Mouse (Mus musculus) kidney, embryonic 16.5 days (tissue): ENCODE data around the gene Itpr1. TPM values are rescaled to one million over a fixed set of nuclear protein-coding genes. Genes with fewer than 3 reads are reported as not detected.

Source experiments
- ATAC-seq: fragments of 200-750 bp; cut with Nextera tagmentation; 2 replicates; pipeline ENCODE4 v1.8.0; 2017; ENCODE audit warnings: moderate TSS enrichment; ENCODE audit not compliant: low FRiP score, low TSS enrichment
- H3K27ac ChIP-seq: fragments of 300-500 bp; sonication (generic); 2 replicates; pipeline ENCODE4 v1.5.1; 2014; ENCODE audit warnings: low read length
- H3K27me3 ChIP-seq: fragments of 300-500 bp; sonication (generic); 2 replicates; pipeline ENCODE4 v1.6.1; 2014; ENCODE audit warnings: low read length, control low read depth, mixed read lengths; ENCODE audit not compliant: insufficient read depth
- H3K36me3 ChIP-seq: fragments of 300-500 bp; sonication (generic); 2 replicates; pipeline ENCODE4 v1.6.1; 2014; ENCODE audit warnings: low read length, control low read depth, mixed read lengths; ENCODE audit not compliant: insufficient read depth
- H3K4me1 ChIP-seq: fragments of 300-500 bp; sonication (generic); 2 replicates; pipeline ENCODE4 v1.6.1; 2014; ENCODE audit warnings: low read length, control low read depth, mixed read lengths; ENCODE audit not compliant: insufficient read depth
- H3K4me2 ChIP-seq: fragments of 300-500 bp; sonication (generic); replicated peaks from 2 replicates; pipeline ENCODE4 v1.6.1; 2014; ENCODE audit warnings: low read depth, low read length
- H3K4me3 ChIP-seq: fragments of 300-500 bp; sonication (generic); 2 replicates; pipeline ENCODE4 v1.5.1; 2014; ENCODE audit warnings: mild to moderate bottlenecking, low read length
- H3K9ac ChIP-seq: fragments of 300-500 bp; sonication (generic); replicated peaks from 2 replicates; pipeline ENCODE4 v1.6.1; 2014; ENCODE audit warnings: low read length
- H3K9me3 ChIP-seq: fragments of 300-500 bp; sonication (generic); 2 replicates; pipeline ENCODE4 v1.6.1; 2016; ENCODE audit warnings: low read length, control low read depth
- WGBS: fragments of 180-500 bp; shearing (Covaris S2); extraction: QIAGEN DNeasy Blood & Tissue Kit; methylation state at CpG from one replicate; pipeline ENCODE4 v1.1.7; 2014; 5-methylcytosine and 5-hydroxymethylcytosine counted together
- polyA plus RNA-seq: library from polyadenylated mRNA; unstranded; fragments of >200 nt; fragmentation: Nextera tagmentation; extraction: Ambion mirVana; gene quantifications from 2 replicates; pipeline ENCODE4 v1.2.1, GENCODE M21; 2015

The Itpr1 gene
- polyA plus RNA-seq, 1 experiment from 2014 or later = 24.6 TPM

GRCm38 (mm10) chr6:108431193-108431592 is 218.3 kb downstream of the Itpr1 start:
- Histone ChIP-seq H3K27ac (no peak overlapping the region), H3K27me3 (no peaks in the 10 kb centered on the region), H3K4me1 (peaks cover 8% of the 10 kb centered on the region), H3K4me2 (no peak overlapping the region), H3K36me3 (0 out of 2 replicates have a peak, but pooled peaks cover 4% of the 10 kb centered on the region), H3K9ac (no peak overlapping the region), H3K9me3 (no peaks in the 10 kb centered on the region), H3K4me3 (no peak overlapping the region)
- no peak for ATAC-seq
- 82% methylated on average over 8 of the region's 8 CpGs for WGBS

GRCm38 (mm10) chr6:108432836-108433235 is 219.9 kb downstream of the Itpr1 start:
- ATAC-seq = no peak
- no peak overlapping the region for H3K9ac ChIP-seq
- H3K27ac ChIP-seq = no peak overlapping the region
- H3K36me3 ChIP-seq = 0 out of 2 replicates have a peak, but pooled peaks cover 4% of the 10 kb centered on the region
- no peaks in the 10 kb centered on the region for H3K27me3 ChIP-seq
- H3K4me1 ChIP-seq = peaks cover 7% of the 10 kb centered on the region; the same call in 1 of the 2 replicates
- H3K4me2 ChIP-seq = no peak overlapping the region
- no peaks in the 10 kb centered on the region for H3K9me3 ChIP-seq
- 85% methylated on average over 4 of the region's 4 CpGs for WGBS
- H3K4me3 ChIP-seq = no peak overlapping the region

DNA sequence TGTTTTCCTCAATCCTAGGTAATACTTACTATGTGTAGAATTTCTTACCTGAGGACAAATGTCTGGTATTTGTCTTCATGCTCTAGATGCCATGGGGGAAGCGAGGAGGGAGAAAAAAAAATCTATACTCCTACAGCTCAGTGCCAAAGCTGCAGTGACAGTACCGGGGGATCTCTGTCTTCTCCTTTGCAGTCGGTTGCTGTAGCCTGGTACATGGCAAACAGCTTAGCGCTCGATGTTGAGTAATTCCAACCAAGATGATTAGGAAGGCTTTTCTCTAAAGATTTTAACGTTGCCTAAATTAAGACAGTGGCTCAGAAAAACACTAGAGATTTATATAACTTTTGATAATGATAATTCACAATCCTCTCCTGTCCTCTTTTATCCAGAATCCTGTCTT is 221.9 kb downstream of the Itpr1 start:
- H3K9me3 ChIP-seq = no peaks in the 10 kb centered on the region
- no peak overlapping the region for H3K9ac ChIP-seq
- H3K4me3 ChIP-seq = no peak overlapping the region
- H3K4me2 ChIP-seq = no peak overlapping the region
- no peak overlapping the region for H3K27ac ChIP-seq
- H3K4me1 ChIP-seq = peaks cover 7% of the 10 kb centered on the region; the same call in 1 of the 2 replicates
- no peaks in the 10 kb centered on the region for H3K27me3 ChIP-seq
- 0 out of 2 replicates have a peak, but pooled peaks cover 4% of the 10 kb centered on the region for H3K36me3 ChIP-seq
- WGBS = 85% methylated on average over 6 of the region's 6 CpGs
- no peak for ATAC-seq

GRCm38 (mm10) chr6:108435467-108435866 is 222.6 kb downstream of the Itpr1 start:
- Histone ChIP-seq H3K4me3 (no peak overlapping the region), H3K27me3 (no peaks in the 10 kb centered on the region), H3K4me1 (peaks cover 7% of the 10 kb centered on the region; the same call in 1 of the 2 replicates), H3K9ac (no peak overlapping the region), H3K36me3 (peaks cover 6% of the 10 kb centered on the region), H3K27ac (no peak overlapping the region), H3K4me2 (no peak overlapping the region), H3K9me3 (no peaks in the 10 kb centered on the region)
- WGBS = 57% methylated on average over 6 of the region's 6 CpGs
- no peak for ATAC-seq

- ATAC-seq = peak; percentile 65
- Histone ChIP-seq H3K9ac (no peak overlapping the region), H3K27me3 (no peaks in the 10 kb centered on the region), H3K36me3 (peaks cover 14% of the 10 kb centered on the region), H3K27ac (0 out of 2 replicates have a peak overlapping the region, but pooled peaks have one; percentile 21), H3K4me2 (no peak overlapping the region), H3K4me3 (no peak overlapping the region), H3K9me3 (peaks cover 5% of the 10 kb centered on the region; the same call in 1 of the 2 replicates), H3K4me1 (peaks cover 7% of the 10 kb centered on the region; the same call in 1 of the 2 replicates)
- 32% methylated on average over 5 of the region's 5 CpGs for WGBS
These were observed 223.7 kb downstream of the Itpr1 start for GRCm38 (mm10) chr6:108436608-108437007.

DNA sequence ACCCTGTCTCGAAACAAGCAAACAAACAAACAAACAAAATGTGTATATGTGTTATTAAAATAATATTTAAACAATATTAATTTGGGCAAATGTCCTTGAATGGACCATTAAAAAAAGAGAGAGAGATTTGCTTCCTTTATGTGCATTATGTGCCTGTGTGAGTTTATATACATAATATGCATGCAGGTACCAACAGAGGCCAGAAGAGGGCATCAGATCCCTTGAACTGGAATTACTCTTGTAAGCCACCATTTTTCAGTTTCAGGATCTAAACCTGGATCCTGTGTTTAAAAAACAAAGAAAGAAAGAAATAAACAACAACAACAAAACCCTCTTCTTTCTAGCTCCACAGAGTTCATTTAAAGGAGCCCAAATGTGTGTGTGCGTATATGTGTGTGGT is 228.4 kb downstream of the Itpr1 start:
- H3K4me3 ChIP-seq = no peak overlapping the region
- H3K4me2 ChIP-seq = no peak overlapping the region
- H3K4me1 ChIP-seq = peaks cover 22% of the 10 kb centered on the region
- no peak for ATAC-seq
- peaks cover 5% of the 10 kb centered on the region; the same call in 1 of the 2 replicates for H3K9me3 ChIP-seq
- H3K27me3 ChIP-seq = no peaks in the 10 kb centered on the region
- H3K36me3 ChIP-seq = peaks cover 16% of the 10 kb centered on the region
- H3K27ac ChIP-seq = no peak overlapping the region
- no peak overlapping the region for H3K9ac ChIP-seq
- WGBS = 92% methylated on average over 2 of the region's 2 CpGs

- peak overlapping the region; percentile 63; the same call in 1 of the 2 replicates for H3K27ac ChIP-seq
- H3K36me3 ChIP-seq = peaks cover 17% of the 10 kb centered on the region
- 43% methylated on average over 3 of the region's 3 CpGs for WGBS
- no peak overlapping the region for H3K9ac ChIP-seq
- H3K4me3 ChIP-seq = no peak overlapping the region
- H3K4me2 ChIP-seq = no peak overlapping the region
- H3K27me3 ChIP-seq = no peaks in the 10 kb centered on the region
- peaks cover 5% of the 10 kb centered on the region; the same call in 1 of the 2 replicates for H3K9me3 ChIP-seq
- H3K4me1 ChIP-seq = peaks cover 24% of the 10 kb centered on the region
- ATAC-seq = peak; percentile 73
These were observed 229.4 kb downstream of the Itpr1 start for GRCm38 (mm10) chr6:108442291-108442690.

DNA sequence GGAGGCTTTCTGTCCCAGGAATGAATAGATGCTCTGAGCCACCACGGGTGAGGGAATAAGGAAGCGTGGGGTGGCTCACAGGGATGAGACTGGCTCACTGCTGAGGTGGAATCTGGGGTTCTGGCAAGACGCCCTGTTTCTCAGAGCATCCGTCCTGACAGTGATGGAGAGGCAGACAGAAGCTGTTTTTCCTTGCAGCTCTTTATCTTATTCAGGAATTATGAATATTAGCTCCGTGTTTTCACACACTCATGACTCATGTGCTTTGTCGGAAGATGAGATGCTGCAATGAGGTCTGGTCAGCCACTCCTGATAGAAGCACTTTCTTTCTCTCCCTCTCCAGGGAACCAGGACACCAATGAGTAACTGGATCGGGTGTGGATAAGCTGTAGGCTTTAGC is 231.5 kb downstream of the Itpr1 start:
- H3K4me1 ChIP-seq = peaks cover 42% of the 10 kb centered on the region
- no peak overlapping the region for H3K4me2 ChIP-seq
- H3K27ac ChIP-seq = peak overlapping the region; percentile 70
- H3K27me3 ChIP-seq = no peaks in the 10 kb centered on the region
- H3K9me3 ChIP-seq = peaks cover 5% of the 10 kb centered on the region; the same call in 1 of the 2 replicates
- peaks cover 17% of the 10 kb centered on the region for H3K36me3 ChIP-seq
- ATAC-seq = no peak
- WGBS = 78% methylated on average over 7 of the region's 7 CpGs
- H3K4me3 ChIP-seq = no peak overlapping the region
- no peak overlapping the region for H3K9ac ChIP-seq

DNA sequence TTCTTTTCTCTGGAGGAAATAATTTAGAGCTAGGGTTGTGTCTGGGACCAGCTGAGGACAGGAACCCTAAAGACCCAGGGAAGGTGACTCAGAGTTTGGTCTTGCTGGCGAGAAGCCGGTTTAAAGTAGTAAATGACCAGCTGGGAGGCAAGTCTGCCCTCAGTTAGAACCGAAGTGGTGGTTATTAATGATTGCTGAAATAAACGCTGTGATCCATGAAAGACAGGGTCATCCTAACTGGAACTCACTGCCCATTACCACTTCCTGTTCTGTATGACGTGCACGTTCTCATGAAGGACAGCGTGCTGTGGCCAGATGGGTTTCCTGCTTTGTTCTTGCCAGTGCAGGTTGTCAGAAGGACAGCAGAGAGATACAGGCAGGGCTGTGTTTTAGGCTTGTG is 232.1 kb downstream of the Itpr1 start:
- Histone ChIP-seq H3K36me3 (peaks cover 17% of the 10 kb centered on the region), H3K9me3 (peaks cover 5% of the 10 kb centered on the region; the same call in 1 of the 2 replicates), H3K4me1 (peaks cover 42% of the 10 kb centered on the region), H3K4me2 (no peak overlapping the region), H3K4me3 (no peak overlapping the region), H3K9ac (no peak overlapping the region), H3K27me3 (no peaks in the 10 kb centered on the region), H3K27ac (peak overlapping the region; percentile 70)
- ATAC-seq = peak; percentile 62
- whole genome bisulfite sequencing = 44% methylated on average over 7 of the region's 7 CpGs

DNA sequence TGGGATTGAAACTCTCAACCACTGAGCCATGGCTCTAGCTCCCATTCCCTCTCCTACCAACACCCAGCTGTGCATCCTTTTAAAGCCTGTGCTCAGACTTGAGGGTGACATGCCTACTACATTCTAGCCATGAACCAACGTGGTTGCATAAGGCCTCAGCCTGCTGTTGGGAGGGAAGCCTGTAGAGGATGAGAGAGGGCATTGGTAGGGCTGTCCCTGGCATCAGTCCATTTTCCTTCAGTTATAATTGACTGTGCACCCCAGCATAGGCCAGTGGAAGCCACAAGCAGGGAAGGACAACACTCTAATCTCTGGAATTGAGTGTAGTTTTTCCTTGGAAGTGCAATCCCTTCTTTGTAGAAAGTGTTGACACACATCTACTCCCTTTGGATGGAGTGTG is 233.9 kb downstream of the Itpr1 start:
- Histone ChIP-seq H3K36me3 (peaks cover 3% of the 10 kb centered on the region; the same call in 1 of the 2 replicates), H3K27me3 (no peaks in the 10 kb centered on the region), H3K4me3 (no peak overlapping the region), H3K4me2 (no peak overlapping the region), H3K4me1 (peaks cover 42% of the 10 kb centered on the region), H3K9me3 (no peaks in the 10 kb centered on the region), H3K27ac (peak overlapping the region; percentile 67), H3K9ac (no peak overlapping the region)
- no peak for ATAC-seq
- 77% methylated on average over 1 of the region's 1 CpGs for WGBS
